11 mouse cellular contexts compared by ENCODE assay signal in the genomic region with DNA sequence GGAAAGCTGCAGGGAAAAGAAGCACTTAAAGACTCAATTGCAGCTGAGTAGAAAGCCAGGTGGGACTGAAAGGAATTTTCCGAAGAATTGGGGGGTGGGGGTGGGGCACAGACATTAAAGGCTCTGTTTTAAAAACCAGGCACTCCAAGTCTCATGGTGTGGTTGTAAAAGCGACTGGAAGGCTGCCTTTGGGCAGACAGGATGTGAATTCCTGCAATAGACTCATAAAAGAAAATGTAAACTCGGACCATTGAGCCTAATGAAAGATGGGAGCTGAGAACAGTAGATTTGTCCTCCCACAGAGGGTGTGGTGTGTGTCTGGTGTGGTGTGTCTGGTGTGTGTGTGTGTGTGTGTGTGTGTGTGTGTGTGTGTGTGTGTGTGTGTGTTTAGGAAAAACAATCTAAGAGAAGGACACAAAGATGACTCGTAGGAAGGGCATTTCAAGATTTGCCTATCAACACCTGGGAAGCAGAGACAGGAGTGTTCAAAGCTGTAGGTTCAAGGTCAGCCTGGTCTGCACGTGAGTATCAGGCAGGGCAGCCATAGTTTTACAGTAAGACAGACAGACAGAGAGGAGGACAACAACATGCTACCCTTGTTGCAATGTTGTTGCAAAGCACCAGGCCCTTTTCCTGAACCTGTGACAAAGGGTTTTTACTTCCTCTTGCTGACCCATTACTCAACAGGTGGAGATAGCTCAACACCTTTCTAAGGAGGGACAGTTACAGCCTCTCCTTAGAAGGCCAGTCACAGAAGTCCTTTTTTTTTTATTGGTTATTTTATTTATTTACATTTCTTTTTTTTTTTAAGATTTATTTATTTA. TPM values are rescaled to one million over a fixed set of nuclear protein-coding genes. Genes with fewer than 3 reads are reported as not detected.
DNase-seq lines count a peak whose midpoint lies in the region; ATAC-seq lines count a peak whose summit lies in the region.
"Had no signal": no experiment of that assay in that cellular context is flagged by ENCODE, and none has a peak within 500 bp of the region (broad histone marks: within the 10 kb centered on the region; RNA-seq: fewer than 3 reads in every experiment).

No protein-coding gene starts in this region.

- no peak for DNase-seq in liver
- no peak for DNase-seq in forebrain, embryonic 14.5 days (ENCODE audit: low spot score)
- peak; percentile 55 for DNase-seq in limb, embryonic 11.5 days (ENCODE audit: low spot score)
- no peak for DNase-seq in urinary bladder, postnatal 4 days (ENCODE audit: low spot score in 2 of 2)
- DNase-seq in kidney, adult 9 months: no peak
- DNase-seq: heart, adult 18-20 months; left cerebral cortex, postnatal 4 days had no signal

- no peaks in the 10 kb centered on the region for H3K27me3 ChIP-seq in liver, embryonic 12.5 days (replicated peaks)
- no peaks in the 10 kb centered on the region for H3K27me3 ChIP-seq in forebrain, embryonic 14.5 days (replicated peaks; ENCODE audit: control insufficient read depth, insufficient read depth, low read length)
- no peaks in the 10 kb centered on the region for H3K27me3 ChIP-seq in limb, embryonic 11.5 days (ENCODE audit: control insufficient read depth, insufficient read depth, low read length)
- H3K27me3 ChIP-seq in neural tube, embryonic 12.5 days (replicated peaks): peaks cover 4% of the 10 kb centered on the region; the same call in 1 of the 2 replicates
- peaks cover 36% of the 10 kb centered on the region for H3K27me3 ChIP-seq in kidney, embryonic 15.5 days

- H3K27ac ChIP-seq in liver, embryonic 12.5 days: peak overlapping the region; percentile 10; the same call in 1 of the 2 replicates
- no peak overlapping the region for H3K27ac ChIP-seq in forebrain, embryonic 14.5 days (ENCODE audit: low read depth, low read length)
- H3K27ac ChIP-seq in limb, embryonic 11.5 days (replicated peaks; ENCODE audit: low read depth, low read length): peak overlapping the region; percentile 63
- no peak overlapping the region for H3K27ac ChIP-seq in neural tube, embryonic 12.5 days
- H3K27ac ChIP-seq in kidney, embryonic 15.5 days: no peak overlapping the region

- no peaks in the 10 kb centered on the region for H3K36me3 ChIP-seq in liver, embryonic 12.5 days
- no peaks in the 10 kb centered on the region for H3K36me3 ChIP-seq in forebrain, embryonic 14.5 days (ENCODE audit: control insufficient read depth, insufficient read depth, low read length)
- H3K36me3 ChIP-seq in limb, embryonic 11.5 days (ENCODE audit: control insufficient read depth, insufficient read depth, low read length): no peaks in the 10 kb centered on the region
- H3K36me3 ChIP-seq in neural tube, embryonic 12.5 days: no peaks in the 10 kb centered on the region
- no peaks in the 10 kb centered on the region for H3K36me3 ChIP-seq in kidney, embryonic 15.5 days

- no peaks in the 10 kb centered on the region for H3K9me3 ChIP-seq in liver, embryonic 12.5 days (replicated peaks)
- H3K9me3 ChIP-seq in forebrain, embryonic 14.5 days (replicated peaks; ENCODE audit: control insufficient read depth, low read length): no peaks in the 10 kb centered on the region
- no peaks in the 10 kb centered on the region for H3K9me3 ChIP-seq in limb, embryonic 11.5 days (ENCODE audit: control insufficient read depth, low read length)
- no peaks in the 10 kb centered on the region for H3K9me3 ChIP-seq in neural tube, embryonic 12.5 days
- H3K9me3 ChIP-seq in kidney, embryonic 15.5 days (replicated peaks): no peaks in the 10 kb centered on the region

- ATAC-seq in liver, embryonic 12.5 days: no peak
- ATAC-seq in forebrain, embryonic 14.5 days: no peak
- peak; percentile 60 for ATAC-seq in limb, embryonic 11.5 days (ENCODE audit: insufficient number of reproducible peaks, low FRiP score, low TSS enrichment, low read depth)
- no peak for ATAC-seq in neural tube, embryonic 12.5 days (ENCODE audit: low FRiP score, low read depth)
- ATAC-seq in kidney, embryonic 15.5 days (replicated peaks; ENCODE audit: low FRiP score): no peak

- WGBS in liver, embryonic 12.5 days (ENCODE audit: insufficient replicate concordance): 43% methylated on average over 5 of the region's 5 CpGs
- WGBS in forebrain, embryonic 14.5 days: 19% methylated on average over 5 of the region's 5 CpGs
- 8% methylated on average over 5 of the region's 5 CpGs for WGBS in limb, embryonic 11.5 days
- 7% methylated on average over 5 of the region's 5 CpGs for WGBS in neural tube, embryonic 12.5 days
- 21% methylated on average over 5 of the region's 5 CpGs for WGBS in kidney, embryonic 15.5 days

- no peak overlapping the region for H3K4me3 ChIP-seq in liver, embryonic 12.5 days
- H3K4me3 ChIP-seq in forebrain, embryonic 14.5 days (ENCODE audit: low read depth, low read length): no peak overlapping the region
- H3K4me3 ChIP-seq in limb, embryonic 11.5 days (ENCODE audit: low read depth, low read length): no peak overlapping the region
- no peak overlapping the region for H3K4me3 ChIP-seq in neural tube, embryonic 12.5 days
- no peak overlapping the region for H3K4me3 ChIP-seq in kidney, embryonic 15.5 days (replicated peaks)

- H3K4me2 ChIP-seq in liver, embryonic 12.5 days: no peak overlapping the region
- H3K4me2 ChIP-seq in forebrain, embryonic 14.5 days (ENCODE audit: low read length): peak overlapping the region; percentile 82
- peak overlapping the region; percentile 13; the same call in 1 of the 2 replicates for H3K4me2 ChIP-seq in limb, embryonic 11.5 days (ENCODE audit: low read depth, severe bottlenecking)
- H3K4me2 ChIP-seq in neural tube, embryonic 12.5 days (replicated peaks): peak overlapping the region; percentile 82
- no peak overlapping the region for H3K4me2 ChIP-seq in kidney, embryonic 15.5 days

- H3K9ac ChIP-seq in liver, embryonic 12.5 days: no peak overlapping the region
- H3K9ac ChIP-seq in forebrain, embryonic 14.5 days (ENCODE audit: low read length): no peak overlapping the region; the same call in 1 of the 2 replicates
- H3K9ac ChIP-seq in limb, embryonic 11.5 days (ENCODE audit: low read length): no peak overlapping the region
- H3K9ac ChIP-seq in neural tube, embryonic 12.5 days: no peak overlapping the region
- no peak overlapping the region for H3K9ac ChIP-seq in kidney, embryonic 15.5 days

- H3K4me1 ChIP-seq in liver, embryonic 12.5 days: peaks cover 53% of the 10 kb centered on the region
- H3K4me1 ChIP-seq in forebrain, embryonic 14.5 days (ENCODE audit: control insufficient read depth, insufficient read depth, low read length): peaks cover 6% of the 10 kb centered on the region; the same call in 1 of the 2 replicates
- peaks cover 8% of the 10 kb centered on the region for H3K4me1 ChIP-seq in limb, embryonic 11.5 days (ENCODE audit: control insufficient read depth, insufficient read depth, low read length)
- peaks cover 11% of the 10 kb centered on the region; the same call in 1 of the 2 replicates for H3K4me1 ChIP-seq in neural tube, embryonic 12.5 days
- peaks cover 17% of the 10 kb centered on the region for H3K4me1 ChIP-seq in kidney, embryonic 15.5 days

RNA-seq across cellular contexts. Expression of gene Slc2a3, which starts 35.1 kb away (rescaled TPM):
- 35.5 and 38.7 TPM in 2 replicates for polyA plus RNA-seq in liver, embryonic 12.5 days (2016; fragmentation: Nextera tagmentation; extraction: Ambion mirVana)
- polyA plus RNA-seq in forebrain, embryonic 14.5 days (2014; fragmentation: Nextera tagmentation; extraction: Ambion mirVana): 15.6 and 18.1 TPM in 2 replicates
- 72.9 and 74.1 TPM in 2 replicates for polyA plus RNA-seq in limb, embryonic 11.5 days (2014; fragmentation: Nextera tagmentation; extraction: Ambion mirVana)
- 22.6 and 26.1 TPM in 2 replicates for polyA plus RNA-seq in neural tube, embryonic 12.5 days (2016; fragmentation: Nextera tagmentation; extraction: Ambion mirVana)
- 7.8 and 10.4 TPM in 2 replicates for polyA plus RNA-seq in kidney, embryonic 15.5 days (2015; fragmentation: Nextera tagmentation; extraction: Ambion mirVana)

RNA-seq across cellular contexts. Expression of gene Foxj2, which starts 53.4 kb away (rescaled TPM):
- polyA plus RNA-seq in liver, embryonic 12.5 days (2016; fragmentation: Nextera tagmentation; extraction: Ambion mirVana): 2.0 and 2.4 TPM in 2 replicates
- 4.9 and 6.4 TPM in 2 replicates for polyA plus RNA-seq in forebrain, embryonic 14.5 days (2014; fragmentation: Nextera tagmentation; extraction: Ambion mirVana)
- polyA plus RNA-seq in limb, embryonic 11.5 days (2014; fragmentation: Nextera tagmentation; extraction: Ambion mirVana): 3.7 and 3.9 TPM in 2 replicates
- polyA plus RNA-seq in neural tube, embryonic 12.5 days (2016; fragmentation: Nextera tagmentation; extraction: Ambion mirVana): 5.5 TPM in 2 replicates
- polyA plus RNA-seq in kidney, embryonic 15.5 days (2015; fragmentation: Nextera tagmentation; extraction: Ambion mirVana): 6.0 and 6.3 TPM in 2 replicates

RNA-seq across cellular contexts. Expression of gene Nanog, which starts 59.1 kb away (rescaled TPM):
- 0.12 TPM in 1 of 2 replicates, not detected in the other for polyA plus RNA-seq in liver, embryonic 12.5 days (2016; fragmentation: Nextera tagmentation; extraction: Ambion mirVana)
- polyA plus RNA-seq in forebrain, embryonic 14.5 days (2014; fragmentation: Nextera tagmentation; extraction: Ambion mirVana): 0.12 and 0.30 TPM in 2 replicates
- polyA plus RNA-seq in limb, embryonic 11.5 days (2014; fragmentation: Nextera tagmentation; extraction: Ambion mirVana): 0.07 and 0.09 TPM in 2 replicates
- polyA plus RNA-seq in neural tube, embryonic 12.5 days (2016; fragmentation: Nextera tagmentation; extraction: Ambion mirVana): 0.09 and 0.17 TPM in 2 replicates
- polyA plus RNA-seq in kidney, embryonic 15.5 days (2015; fragmentation: Nextera tagmentation; extraction: Ambion mirVana): 0.14 TPM in 1 of 2 replicates, not detected in the other
- polyA plus RNA-seq: large intestine, adult 2 months had no signal

Comparison
In these comparisons a context has a peak if more than half of its experiments do, and no peak if none do; other contexts are left out.
1. H3K27ac ChIP-seq: peak in liver, embryonic 12.5 days (single experiment) and limb, embryonic 11.5 days (single experiment); none in forebrain, embryonic 14.5 days (single experiment), neural tube, embryonic 12.5 days (single experiment) and kidney, embryonic 15.5 days (single experiment).
2. H3K4me2 ChIP-seq: peak in forebrain, embryonic 14.5 days (single experiment), limb, embryonic 11.5 days (single experiment) and neural tube, embryonic 12.5 days (single experiment); none in liver, embryonic 12.5 days (single experiment) and kidney, embryonic 15.5 days (single experiment).